28 mouse cellular contexts compared by ENCODE assay signal in genomic region chr7:68273515-68273914, GRCm38 (mm10). TPM values are rescaled to one million over a fixed set of nuclear protein-coding genes. Genes with fewer than 3 reads are reported as not detected.
DNase-seq lines count a peak whose midpoint lies in the region; ATAC-seq and TF ChIP-seq lines count a peak whose summit lies in the region.
"Had no signal": no experiment of that assay in that cellular context is flagged by ENCODE, and none has a peak within 500 bp of the region (broad histone marks: within the 10 kb centered on the region; RNA-seq: fewer than 3 reads in every experiment).

Gene Fam169b, plus strand, starts transcription at chr7:68273839.

- H3K9ac ChIP-seq in intestine, embryonic 16.5 days (ENCODE audit: low read depth, low read length): no peak within 1 kb of the TSS
- H3K9ac ChIP-seq in intestine, postnatal 0 days (ENCODE audit: low read depth, low read length): no peak within 1 kb of the TSS
- no peak within 1 kb of the TSS for H3K9ac ChIP-seq in ES-E14 (ENCODE audit: insufficient read depth, low read depth, low read length, poor library complexity, severe bottlenecking)
- H3K9ac ChIP-seq: embryonic facial prominence, embryonic 13.5 days; hindbrain, embryonic 14.5 days; liver, embryonic 15.5 days; midbrain, embryonic 12.5 days; neural tube, embryonic 13.5 days had no signal

- no peak for DNase-seq in spleen, adult 2 months (ENCODE audit: low read depth in 1 of 2, low spot score in 2 of 2)
- DNase-seq in spleen, postnatal 4 days (ENCODE audit: low spot score in 2 of 2): no peak
- no peak for DNase-seq in ES-E14 (ENCODE audit: low read depth, low spot score)
- no peak for DNase-seq in cerebellum, adult 11-12 months
- DNase-seq: adrenal gland, postnatal 14 days; cerebellum, adult 11 months; cerebellum, postnatal 10 days; gastrocnemius, adult 2 months; gastrocnemius, postnatal 36 days; heart, adult 18-20 months; heart, postnatal 10 days; kidney, adult 8-10 months; kidney, postnatal 10 days; layer of hippocampus, postnatal 36 days; left cerebral cortex, postnatal 4 days; lung, postnatal 36 days; right cerebral cortex, postnatal 25 days; thymus, postnatal 25 days had no signal

- in situ Hi-C loops in ES-E14 (cut with MboI; ENCODE audit: low sequenced_read_pairs in 2 of 2, unreplicated experiment in 2 of 2): no loop called here

- H3K27me3 ChIP-seq in intestine, embryonic 16.5 days (replicated peaks; ENCODE audit: control insufficient read depth, insufficient read depth, low read length): no peaks in the 10 kb centered on the region; the same call in 1 of the 2 replicates
- peaks cover 12% of the 10 kb centered on the region; the same call in 1 of the 2 replicates for H3K27me3 ChIP-seq in intestine, postnatal 0 days (replicated peaks; ENCODE audit: control insufficient read depth, insufficient read depth, low read length)
- no peaks in the 10 kb centered on the region for H3K27me3 ChIP-seq in spleen, adult 2 months (ENCODE audit: control insufficient read depth, insufficient read depth, low read length)
- H3K27me3 ChIP-seq in small intestine, adult 2 months (ENCODE audit: control insufficient read depth, insufficient read depth, low read length): no peaks in the 10 kb centered on the region

- no peak within 1 kb of the TSS for H3K4me3 ChIP-seq in intestine, embryonic 16.5 days (ENCODE audit: low read length)
- no peak within 1 kb of the TSS for H3K4me3 ChIP-seq in intestine, postnatal 0 days (ENCODE audit: low read depth, low read length)
- no peak within 1 kb of the TSS for H3K4me3 ChIP-seq in spleen, adult 2 months (ENCODE audit: extremely low read depth, insufficient read depth, insufficient read length)
- H3K4me3 ChIP-seq in ES-E14 (ENCODE audit: insufficient read depth in 1 of 2, low read depth in 1 of 2, low read length in 2 of 2, poor library complexity in 1 of 2, severe bottlenecking in 1 of 2): no peak within 1 kb of the TSS
- H3K4me3 ChIP-seq in small intestine, adult 2 months (ENCODE audit: low read depth, low read length): peak within 1 kb of the TSS; percentile 16; the same call in 1 of the 2 replicates
- H3K4me3 ChIP-seq: embryonic facial prominence, embryonic 13.5 days; gastrocnemius, adult 2 months; liver, embryonic 15.5 days; midbrain, embryonic 12.5 days; neural tube, embryonic 13.5 days had no signal

- no peak for TF ChIP-seq POLR2A in spleen, adult 2 months (IDR thresholded peaks at IDR 0.05; ENCODE audit: low read depth, low read length)
- TF ChIP-seq POLR2A in small intestine, adult 2 months (IDR thresholded peaks at IDR 0.05; ENCODE audit: low read depth, low read length): no peak

- peak; percentile 53 for ATAC-seq in intestine, embryonic 16.5 days
- ATAC-seq in intestine, postnatal 0 days: no peak
- ATAC-seq: forebrain, embryonic 16.5 days had no signal

- no peaks in the 10 kb centered on the region for H3K9me3 ChIP-seq in intestine, embryonic 16.5 days (ENCODE audit: control insufficient read depth, low read length)
- H3K9me3 ChIP-seq in intestine, postnatal 0 days (ENCODE audit: control insufficient read depth): no peaks in the 10 kb centered on the region
- no peaks in the 10 kb centered on the region for H3K9me3 ChIP-seq in ES-E14 (ENCODE audit: control insufficient read depth, insufficient read depth, low read depth, low read length)
- H3K9me3 ChIP-seq: embryonic facial prominence, embryonic 13.5 days; liver, embryonic 15.5 days; midbrain, embryonic 12.5 days; neural tube, embryonic 13.5 days had no signal

- peaks cover 5% of the 10 kb centered on the region; the same call in 1 of the 2 replicates for H3K4me1 ChIP-seq in intestine, embryonic 16.5 days (ENCODE audit: control insufficient read depth, insufficient read depth, low read length)
- peaks cover 7% of the 10 kb centered on the region for H3K4me1 ChIP-seq in intestine, postnatal 0 days (replicated peaks; ENCODE audit: control insufficient read depth, insufficient read depth, low read length)
- H3K4me1 ChIP-seq in spleen, adult 2 months (ENCODE audit: control insufficient read depth, insufficient read depth, insufficient read length): peaks cover 7% of the 10 kb centered on the region; the same call in 1 of the 2 replicates
- H3K4me1 ChIP-seq in ES-E14 (ENCODE audit: control insufficient read depth in 2 of 2, insufficient read depth in 2 of 2, low read length in 2 of 2, poor library complexity in 1 of 2): peaks cover 3 to 12% of the 10 kb centered on the region in 2 experiments; a peak in 2 of 4 replicates
- peaks cover 7% of the 10 kb centered on the region; the same call in 1 of the 2 replicates for H3K4me1 ChIP-seq in small intestine, adult 2 months (ENCODE audit: control insufficient read depth, insufficient read depth, insufficient read length, low read length)

- no peak within 1 kb of the TSS for H3K4me2 ChIP-seq in intestine, embryonic 16.5 days (ENCODE audit: low read depth, low read length)
- H3K4me2 ChIP-seq in intestine, postnatal 0 days (replicated peaks; ENCODE audit: low read depth): no peak within 1 kb of the TSS
- H3K4me2 ChIP-seq: embryonic facial prominence, embryonic 13.5 days; heart, embryonic 11.5 days; hindbrain, embryonic 14.5 days; liver, embryonic 15.5 days; midbrain, embryonic 12.5 days; neural tube, embryonic 13.5 days had no signal

- no peaks in the 10 kb centered on the region for H3K36me3 ChIP-seq in intestine, embryonic 16.5 days (ENCODE audit: control insufficient read depth, insufficient read depth, low read length)
- no peaks in the 10 kb centered on the region for H3K36me3 ChIP-seq in intestine, postnatal 0 days (ENCODE audit: control insufficient read depth, insufficient read depth)
- H3K36me3 ChIP-seq in spleen, adult 2 months (ENCODE audit: control insufficient read depth, insufficient read depth, low read length): no peaks in the 10 kb centered on the region
- H3K36me3 ChIP-seq in ES-E14 (ENCODE audit: control insufficient read depth, insufficient read depth, low read length, poor library complexity, severe bottlenecking): no peaks in the 10 kb centered on the region
- H3K36me3 ChIP-seq in small intestine, adult 2 months (ENCODE audit: control insufficient read depth, insufficient read depth, low read length): no peaks in the 10 kb centered on the region
- H3K36me3 ChIP-seq: embryonic facial prominence, embryonic 13.5 days; liver, embryonic 15.5 days; midbrain, embryonic 12.5 days; neural tube, embryonic 13.5 days had no signal

- no peak within 1 kb of the TSS for H3K27ac ChIP-seq in intestine, embryonic 16.5 days (ENCODE audit: low read length)
- no peak within 1 kb of the TSS for H3K27ac ChIP-seq in intestine, postnatal 0 days (ENCODE audit: low read depth, low read length)
- H3K27ac ChIP-seq in spleen, adult 2 months (ENCODE audit: insufficient read depth, low read length): peak within 1 kb of the TSS; percentile 92; the same call in 1 of the 2 replicates
- peak within 1 kb of the TSS; percentile 60; the same call in 1 of the 2 replicates for H3K27ac ChIP-seq in ES-E14 (ENCODE audit: insufficient read depth, low read depth, low read length, poor library complexity, severe bottlenecking)
- H3K27ac ChIP-seq in small intestine, adult 2 months (ENCODE audit: insufficient read depth, low read depth, low read length): peak within 1 kb of the TSS; percentile 77
- H3K27ac ChIP-seq: embryonic facial prominence, embryonic 13.5 days; gastrocnemius, adult 2 months; hindbrain, embryonic 14.5 days; liver, embryonic 15.5 days; midbrain, embryonic 12.5 days; neural tube, embryonic 13.5 days had no signal

- TF ChIP-seq CTCF in intestine, postnatal 0 days (IDR thresholded peaks at IDR 0.05; ENCODE audit: low read depth): no peak
- TF ChIP-seq CTCF in spleen, adult 2 months (IDR thresholded peaks at IDR 0.05; ENCODE audit: extremely low read depth, insufficient read depth, insufficient read length, insufficient replicate concordance): no peak
- no peak for TF ChIP-seq CTCF in small intestine, adult 2 months (IDR thresholded peaks at IDR 0.05; ENCODE audit: extremely low read depth, insufficient read length, insufficient replicate concordance, low read depth, low read length)

TF ChIP-seq in ES-E14, 5 proteins besides CTCF, POLR2A, EP300 and RAD21:
- TF ChIP-seq ZC3H11A (IDR thresholded peaks at IDR 0.05; ENCODE audit: borderline replicate concordance, low read depth, low read length) (no peak), HCFC1 (IDR thresholded peaks at IDR 0.05; ENCODE audit: borderline replicate concordance, insufficient read depth, low read length) (no peak), CHD2 (IDR thresholded peaks at IDR 0.05; ENCODE audit: low read depth, low read length) (no peak), ZNF384 (IDR thresholded peaks at IDR 0.05; ENCODE audit: low read depth, low read length) (no peak), MAFK (IDR thresholded peaks at IDR 0.05; ENCODE audit: insufficient read depth, low read depth, low read length) (no peak)

RNA-seq across cellular contexts. Expression of gene Fam169b, which starts in this region (rescaled TPM):
- 0.33 and 0.42 TPM in 2 replicates for polyA plus RNA-seq in intestine, embryonic 16.5 days (2015; fragmentation: Nextera tagmentation; extraction: Ambion mirVana)
- 0.18 and 0.35 TPM in 2 replicates for polyA plus RNA-seq in intestine, postnatal 0 days (2015; fragmentation: Nextera tagmentation; extraction: Ambion mirVana)
- polyA plus RNA-seq in spleen, adult 2 months (2012; rRNA removed): 27.9 and 29.2 TPM in 2 replicates
- 3.6 and 5.7 TPM in 2 replicates for total RNA-seq in ES-E14 (2012; rRNA removed)
- polyA plus RNA-seq in small intestine, adult 2 months (2012; rRNA removed): 1.8 and 3.8 TPM in 2 replicates
- polyA plus RNA-seq: forebrain, embryonic 16.5 days had no signal

Comparison
In these comparisons a context has a peak if more than half of its experiments do, and no peak if none do; other contexts are left out.
1. Peak in ATAC-seq in intestine, embryonic 16.5 days; RNA of the gene not detected or under 1 TPM.
2. H3K27ac ChIP-seq: peak in spleen, adult 2 months (single experiment), ES-E14 (single experiment) and small intestine, adult 2 months (single experiment); none in intestine, embryonic 16.5 days (single experiment) and intestine, postnatal 0 days (single experiment).